Comparison of ENCODE assay signal across 8 mouse cellular contexts in genomic region chr1:97662324-97662723, GRCm38 (mm10). TPM values are rescaled to one million over a fixed set of nuclear protein-coding genes. Genes with fewer than 3 reads are reported as not detected.
DNase-seq lines count a peak whose midpoint lies in the region; ATAC-seq and TF ChIP-seq lines count a peak whose summit lies in the region.

No protein-coding gene starts in this region.

- H3K27me3 ChIP-seq in limb, embryonic 11.5 days (ENCODE audit: control insufficient read depth, insufficient read depth, low read length) = no peaks in the 10 kb centered on the region
- H3K27me3 ChIP-seq in midbrain, embryonic 15.5 days (replicated peaks) = no peaks in the 10 kb centered on the region

- H3K4me1 ChIP-seq in embryonic fibroblast, embryonic 13.5 days (ENCODE audit: control insufficient read depth, insufficient read depth, low read length) = peaks cover 8% of the 10 kb centered on the region; the same call in 1 of the 2 replicates
- H3K4me1 ChIP-seq in limb, embryonic 11.5 days (ENCODE audit: control insufficient read depth, insufficient read depth, low read length) = no peaks in the 10 kb centered on the region
- H3K4me1 ChIP-seq in midbrain, embryonic 15.5 days = peaks cover 31% of the 10 kb centered on the region

- no peak overlapping the region for H3K27ac ChIP-seq in embryonic fibroblast, embryonic 13.5 days (ENCODE audit: insufficient read depth, low read length)
- H3K27ac ChIP-seq in limb, embryonic 11.5 days (replicated peaks; ENCODE audit: low read depth, low read length) = no peak overlapping the region
- H3K27ac ChIP-seq in midbrain, embryonic 15.5 days = peak overlapping the region; percentile 100

- peak overlapping the region; percentile 72 for H3K4me2 ChIP-seq in limb, embryonic 11.5 days (ENCODE audit: low read depth, severe bottlenecking)
- H3K4me2 ChIP-seq in midbrain, embryonic 15.5 days = peak overlapping the region; percentile 67

- no peak for TF ChIP-seq CTCF in embryonic fibroblast, embryonic 13.5 days (IDR thresholded peaks at IDR 0.05; ENCODE audit: borderline replicate concordance, insufficient read depth, low read length)

- DNase-seq in adrenal gland, adult (ENCODE audit: inconsistent age in 2 of 2, low spot score in 1 of 2) = peak; percentile 23 to 73
- no peak for DNase-seq in adrenal gland, adult 2 months
- DNase-seq in 3134 (ENCODE audit: extremely low read depth, insufficient read length, low spot score) = peak; percentile 15
- no peak for DNase-seq in limb, embryonic 11.5 days (ENCODE audit: low spot score)
- no peak for DNase-seq in testis, postnatal 14 days (ENCODE audit: low spot score)

- H3K9me3 ChIP-seq in limb, embryonic 11.5 days (ENCODE audit: control insufficient read depth, low read length) = no peaks in the 10 kb centered on the region
- H3K9me3 ChIP-seq in midbrain, embryonic 15.5 days = no peaks in the 10 kb centered on the region

- no peak for ATAC-seq in limb, embryonic 11.5 days (ENCODE audit: insufficient number of reproducible peaks, low FRiP score, low TSS enrichment, low read depth)
- ATAC-seq in midbrain, embryonic 15.5 days (replicated peaks) = no peak
- no peak for ATAC-seq in megakaryocyte progenitor cell, adult 5-6 weeks (replicated peaks; ENCODE audit: poor library complexity)

- 0 out of 2 replicates have a peak overlapping the region, but pooled peaks have one; percentile 76 for H3K9ac ChIP-seq in limb, embryonic 11.5 days (ENCODE audit: low read length)
- H3K9ac ChIP-seq in midbrain, embryonic 15.5 days = peak overlapping the region; percentile 98

- peak overlapping the region; percentile 56 for H3K4me3 ChIP-seq in embryonic fibroblast, embryonic 13.5 days (ENCODE audit: insufficient read depth, low read length)
- H3K4me3 ChIP-seq in limb, embryonic 11.5 days (ENCODE audit: low read depth, low read length) = peak overlapping the region; percentile 57
- H3K4me3 ChIP-seq in midbrain, embryonic 15.5 days = peak overlapping the region; percentile 83

- no peaks in the 10 kb centered on the region for H3K36me3 ChIP-seq in limb, embryonic 11.5 days (ENCODE audit: control insufficient read depth, insufficient read depth, low read length)
- no peaks in the 10 kb centered on the region for H3K36me3 ChIP-seq in midbrain, embryonic 15.5 days (replicated peaks)

- no peak for TF ChIP-seq POLR2A in embryonic fibroblast, embryonic 13.5 days (IDR thresholded peaks at IDR 0.05; ENCODE audit: low read depth, low read length)

- WGBS in limb, embryonic 11.5 days = 20% methylated on average over 7 of the region's 7 CpGs
- WGBS in midbrain, embryonic 15.5 days = 12% methylated on average over 7 of the region's 7 CpGs

RNA-seq across cellular contexts. Expression of gene D1Ertd622e, which starts 0.5 kb away (rescaled TPM):
- total RNA-seq in adrenal gland, adult 2 months (2021) = 10 to 100 TPM; 14.3 to 15.2 TPM
- polyA plus RNA-seq in adrenal gland, adult 2 months (2012; rRNA removed) = 4.1 and 4.2 TPM in 2 replicates
- polyA plus RNA-seq in embryonic fibroblast, embryonic 13.5 days (2011; ENCODE audit: insufficient read length, low read depth, missing spikeins) = 9.5 and 9.8 TPM in 2 replicates
- 14.9 and 16.2 TPM in 2 replicates for polyA plus RNA-seq in limb, embryonic 11.5 days (2014; fragmentation: Nextera tagmentation; extraction: Ambion mirVana)
- polyA plus RNA-seq in midbrain, embryonic 15.5 days (2015; fragmentation: Nextera tagmentation; extraction: Ambion mirVana) = 57.8 and 65.8 TPM in 2 replicates
- total RNA-seq in megakaryocyte progenitor cell, adult 5-6 weeks (2015) = 33.0 and 35.2 TPM in 2 replicates
- 40.5 and 40.9 TPM in 2 replicates for total RNA-seq in megakaryocyte progenitor cell, adult 5-6 weeks (2017)

Comparison
In these comparisons a context has a peak if more than half of its experiments do, and no peak if none do; other contexts are left out.
1. DNase-seq: peak in adrenal gland, adult (2 of 2) and 3134 (single experiment); none in adrenal gland, adult 2 months (single experiment), limb, embryonic 11.5 days (single experiment) and testis, postnatal 14 days (single experiment).
2. Peak in every context shown above with its lines, with median percentiles within 50 percentile points of each other: H3K4me3 ChIP-seq.